Mouse (Mus musculus): ENCODE data around the gene Rgl1.

DNA sequence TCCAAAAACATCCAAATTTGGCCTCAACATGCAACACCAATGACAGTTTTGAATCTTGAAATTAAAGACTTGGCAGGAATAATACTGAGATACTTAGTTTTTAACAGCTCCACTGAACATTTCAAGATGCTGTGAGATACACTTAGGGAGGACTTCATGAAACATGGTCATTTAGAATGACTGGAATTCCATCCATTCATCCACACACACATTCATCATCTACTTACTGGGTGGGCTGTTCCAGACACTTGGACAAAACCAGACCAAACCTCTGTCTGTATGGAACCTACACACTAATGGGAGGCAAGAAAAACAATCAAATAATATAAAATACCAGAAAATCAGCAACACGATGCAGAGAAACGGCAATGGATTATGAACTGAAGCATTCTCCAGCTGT lies 58.6 kb downstream of the Rgl1 start:
- no peak for TF ChIP-seq POLR2A (IDR thresholded peaks at IDR 0.05; ENCODE audit: low read depth, low read length)
- no peak for TF ChIP-seq CTCF (conservative IDR thresholded peaks at IDR 0.05; ENCODE audit: insufficient read depth, insufficient read length, low read depth, low read length)
